Mouse (Mus musculus) ES-E14 (cell line): ENCODE data around the gene Dync1i2. TPM values are rescaled to one million over a fixed set of nuclear protein-coding genes. Genes with fewer than 3 reads are reported as not detected.

Source experiments
- DNase-seq: peaks from one replicate; pipeline ENCODE4 v3.0.0-alpha.2; 2013; ENCODE audit warnings: low read depth, low spot score
- H3K27ac ChIP-seq: 2 replicates; pipeline ENCODE4 v1.5.1; 2012; ENCODE audit warnings: low read depth, mild to moderate bottlenecking, low read length, moderate library complexity, mixed read lengths; ENCODE audit not compliant: poor library complexity, insufficient read depth, severe bottlenecking
- H3K36me3 ChIP-seq: 2 replicates; pipeline ENCODE4 v1.6.1; 2012; ENCODE audit warnings: mild to moderate bottlenecking, low read length, moderate library complexity, mixed read lengths; ENCODE audit not compliant: control insufficient read depth, poor library complexity, insufficient read depth, severe bottlenecking
- H3K4me1 ChIP-seq, 2 experiments: fragments of 150-350 bp in 1 of 2; sonication (generic) in 1 of 2; 2 replicates each; pipeline ENCODE4 v1.6.1; 2012; ENCODE audit warnings: low read length in 2 of 2, mild to moderate bottlenecking in 1 of 2, mixed read lengths in 1 of 2; ENCODE audit not compliant: control insufficient read depth in 2 of 2, insufficient read depth in 2 of 2, poor library complexity in 1 of 2
- H3K4me3 ChIP-seq, 2 experiments: fragments of 150-350 bp in 1 of 2; sonication (generic) in 1 of 2; 2 replicates each; pipeline ENCODE4 v1.5.1; 2012; ENCODE audit warnings: low read length in 2 of 2, low read depth in 1 of 2, mild to moderate bottlenecking in 1 of 2, mixed read lengths in 1 of 2; ENCODE audit not compliant: insufficient read depth in 1 of 2, poor library complexity in 1 of 2, severe bottlenecking in 1 of 2
- H3K9ac ChIP-seq: 2 replicates; pipeline ENCODE4 v1.6.1; 2012; ENCODE audit warnings: low read depth, mild to moderate bottlenecking, low read length, mixed read lengths; ENCODE audit not compliant: poor library complexity, insufficient read depth, severe bottlenecking
- H3K9me3 ChIP-seq: fragments of 150-350 bp; sonication (generic); 2 replicates; pipeline ENCODE4 v1.6.1; 2012; ENCODE audit warnings: low read depth, mild to moderate bottlenecking, low read length; ENCODE audit not compliant: control insufficient read depth, insufficient read depth
- CHD2 ChIP-seq: IDR thresholded peaks from 2 replicates; pipeline ENCODE4 v1.6.1; 2014; ENCODE audit warnings: mild to moderate bottlenecking, low read depth, low read length, inconsistent platforms
- HCFC1 ChIP-seq: IDR thresholded peaks from 2 replicates; pipeline ENCODE4 v1.6.1; 2012; ENCODE audit warnings: low read length, inconsistent platforms, borderline replicate concordance; ENCODE audit not compliant: insufficient read depth
- MAFK ChIP-seq: IDR thresholded peaks from 2 replicates; pipeline ENCODE4 v1.6.1; 2014; ENCODE audit warnings: mild to moderate bottlenecking, low read depth, low read length, inconsistent platforms; ENCODE audit not compliant: insufficient read depth
- ZC3H11A ChIP-seq: IDR thresholded peaks from 2 replicates; pipeline ENCODE4 v1.6.1; 2012; ENCODE audit warnings: low read depth, mild to moderate bottlenecking, inconsistent platforms, low read length, borderline replicate concordance
- ZNF384 ChIP-seq: IDR thresholded peaks from 2 replicates; pipeline ENCODE4 v1.6.1; 2012; ENCODE audit warnings: low read depth, low read length, inconsistent platforms
- in situ Hi-C, 2 experiments: fragments of 600-800 bp; cut with MboI; formaldehyde crosslinking; loops; one replicate each; pipeline ENCODE4 v1.15.1; 2025; ENCODE audit warnings: low sequenced_read_pairs in 2 of 2, inconsistent platforms in 1 of 2; ENCODE audit not compliant: unreplicated experiment in 2 of 2
- total RNA-seq: library from RNA; depleted of rRNA; stranded (reverse); fragments of 300-350 nt; gene quantifications from 2 replicates; pipeline ENCODE4 v1.2.3, GENCODE M21; 2012

Gene Dync1i2
- total RNA-seq, 1 experiment, result 38.6 TPM

DNA sequence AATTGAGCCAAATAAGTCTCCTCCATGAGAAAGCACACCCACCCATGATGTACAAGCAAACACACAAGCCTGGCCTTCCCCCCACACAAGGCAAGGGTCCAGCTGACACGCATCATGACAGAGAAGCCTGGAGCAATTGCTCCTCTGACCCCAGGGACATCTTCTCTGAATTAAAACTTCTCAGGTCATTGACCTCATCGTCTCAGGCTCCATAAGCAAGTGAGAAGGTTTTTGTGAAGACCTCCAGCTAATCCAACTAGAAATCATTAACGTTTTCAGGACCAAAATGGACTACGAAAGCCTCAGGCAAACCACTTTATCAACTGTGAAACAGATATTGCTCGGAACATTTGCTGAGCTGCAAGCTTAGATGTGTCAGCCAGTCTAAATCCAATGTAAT is 80.1 kb downstream of the Dync1i2 start:
- TF ChIP-seq HCFC1 (no peak), ZC3H11A (no peak), ZNF384 (no peak), CHD2 (no peak), MAFK (no peak)
- Histone ChIP-seq H3K27ac (no peak overlapping the region), H3K36me3 (peaks cover 5% of the 10 kb centered on the region; the same call in 1 of the 2 replicates), H3K4me3 (no peak overlapping the region), H3K9ac (no peak overlapping the region), H3K4me1 (no peaks in the 10 kb centered on the region; a peak in 1 of 4 replicates), H3K9me3 (no peaks in the 10 kb centered on the region)
- in situ Hi-C loops, result no loop called here
- no peak for DNase-seq

- H3K36me3 ChIP-seq, result peaks cover 4% of the 10 kb centered on the region; the same call in 1 of the 2 replicates
- DNase-seq, result no peak
Observed at GRCm38 (mm10) chr2:71293983-71294382, 82.5 kb downstream of the Dync1i2 start.

DNA sequence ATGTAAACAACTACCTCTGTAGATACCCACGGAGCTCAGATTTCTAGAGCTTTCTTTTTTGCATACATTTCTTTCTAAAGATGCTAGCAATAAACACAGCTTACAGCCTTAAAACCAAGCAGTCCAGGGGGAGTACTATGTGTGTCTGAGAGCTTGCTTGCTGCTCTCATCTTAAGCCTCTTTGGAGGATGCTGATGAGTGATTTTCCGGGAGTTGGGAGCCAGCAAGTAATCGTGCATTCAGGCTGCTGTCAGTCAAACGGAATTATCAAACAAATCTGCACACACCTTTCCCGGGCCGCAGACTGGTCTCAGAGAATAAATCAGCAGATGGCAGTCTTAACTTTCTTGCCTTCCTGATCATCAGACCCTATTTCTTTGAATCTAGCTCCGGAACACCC is 83.0 kb downstream of the Dync1i2 start:
- H3K9me3 ChIP-seq, result no peaks in the 10 kb centered on the region
- no peak overlapping the region for H3K9ac ChIP-seq
- H3K27ac ChIP-seq, result no peak overlapping the region
- DNase-seq, result no peak
- in situ Hi-C loops, result no loop called here
- H3K4me3 ChIP-seq, result no peak overlapping the region
- peaks cover 4% of the 10 kb centered on the region; the same call in 1 of the 2 replicates for H3K36me3 ChIP-seq
- no peaks in the 10 kb centered on the region; a peak in 1 of 4 replicates for H3K4me1 ChIP-seq
- TF ChIP-seq ZNF384 (no peak), CHD2 (no peak), MAFK (no peak), ZC3H11A (no peak), HCFC1 (no peak)

More at GRCm38 (mm10) chr2:71293983-71294382, 82.5 kb downstream of the Dync1i2 start:
- in situ Hi-C loops, result no loop called here
- Histone ChIP-seq H3K4me1 (no peaks in the 10 kb centered on the region; a peak in 1 of 4 replicates), H3K9me3 (no peaks in the 10 kb centered on the region), H3K4me3 (no peak overlapping the region), H3K27ac (no peak overlapping the region), H3K9ac (no peak overlapping the region)
- no peak for TF ChIP-seq ZC3H11A
- no peak for TF ChIP-seq CHD2
- TF ChIP-seq MAFK, result no peak
- no peak for TF ChIP-seq HCFC1
- TF ChIP-seq ZNF384, result no peak

GRCm38 (mm10) chr2:71295844-71296243 is 84.3 kb downstream of the Dync1i2 start:
- Histone ChIP-seq H3K4me3 (no peak overlapping the region), H3K9ac (no peak overlapping the region), H3K36me3 (peaks cover 4% of the 10 kb centered on the region; the same call in 1 of the 2 replicates), H3K9me3 (no peaks in the 10 kb centered on the region), H3K4me1 (no peaks in the 10 kb centered on the region), H3K27ac (no peak overlapping the region)
- in situ Hi-C loops, result no loop called here
- DNase-seq, result no peak
- TF ChIP-seq ZNF384, result no peak
- no peak for TF ChIP-seq CHD2
- no peak for TF ChIP-seq HCFC1
- no peak for TF ChIP-seq ZC3H11A
- TF ChIP-seq MAFK, result no peak
